Mouse (Mus musculus): ENCODE measurements at regions not wholly inside any gene's neighbourhood (a gene's known extent, or its start where the extent isn't known, plus 50 kb on each side); places are given as distances from the start of the nearest gene placed in this dataset.

DNA sequence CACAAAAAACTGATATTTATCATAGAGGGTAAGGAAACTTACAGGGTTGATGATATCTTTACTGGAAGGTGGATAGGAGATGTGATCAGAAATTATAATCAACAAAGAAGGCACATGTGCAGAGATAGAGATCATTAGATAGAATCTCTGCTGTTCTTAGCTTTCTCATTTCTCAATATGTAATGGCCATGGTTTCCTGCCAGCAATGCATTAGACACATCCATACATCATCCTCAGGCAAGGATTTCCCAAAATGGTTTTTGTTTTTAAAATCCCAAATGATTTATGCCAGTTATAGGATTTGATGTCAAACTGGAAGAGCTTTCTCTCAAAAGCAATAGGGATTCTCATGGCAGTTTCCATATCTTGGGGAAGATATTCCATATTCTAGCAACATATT is 52.0 kb upstream of the C030005K15Rik start:
- no peak for DNase-seq (ENCODE audit: low spot score)

DNA sequence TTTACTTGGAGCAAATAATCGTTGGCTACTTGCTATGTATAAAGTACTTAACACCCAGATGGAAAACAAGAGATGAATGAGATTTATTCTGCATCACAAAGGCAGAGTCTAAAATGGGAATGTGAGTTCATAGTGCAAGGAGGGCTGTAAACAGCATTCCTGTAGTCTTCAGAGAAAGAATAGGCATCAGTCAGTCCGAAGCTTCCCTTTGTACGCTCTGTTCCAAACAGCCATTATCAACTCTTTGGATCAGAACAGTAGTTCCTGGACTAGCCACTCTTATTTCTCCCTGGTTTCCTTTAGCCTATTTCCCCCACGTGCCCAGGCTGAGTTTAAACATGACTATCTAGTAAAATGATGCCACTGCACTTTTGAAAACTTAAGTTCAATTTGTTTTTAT is 52.8 kb upstream of the C030005K15Rik start:
- no peak for DNase-seq (ENCODE audit: low spot score)

DNA sequence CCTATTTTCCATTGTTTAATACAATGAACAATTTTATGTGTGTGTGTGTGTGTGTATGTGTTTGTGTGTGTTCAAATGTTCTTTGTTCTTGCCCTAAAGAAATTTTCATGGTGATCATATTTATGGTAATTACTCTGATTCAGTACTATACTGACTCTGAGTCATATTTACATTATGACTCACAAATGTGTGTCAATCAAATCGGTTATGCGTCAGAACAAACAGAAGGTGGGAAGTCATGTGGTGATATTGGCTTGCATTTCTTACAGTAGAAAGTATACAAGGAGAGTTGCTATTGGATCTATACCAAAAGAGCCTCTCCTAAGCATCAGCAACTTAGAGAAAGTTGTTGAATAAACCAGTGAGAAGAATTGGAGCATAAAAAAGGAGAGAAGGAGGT is 67.2 kb upstream of the C030005K15Rik start:
- no peak for DNase-seq (ENCODE audit: low spot score)

DNA sequence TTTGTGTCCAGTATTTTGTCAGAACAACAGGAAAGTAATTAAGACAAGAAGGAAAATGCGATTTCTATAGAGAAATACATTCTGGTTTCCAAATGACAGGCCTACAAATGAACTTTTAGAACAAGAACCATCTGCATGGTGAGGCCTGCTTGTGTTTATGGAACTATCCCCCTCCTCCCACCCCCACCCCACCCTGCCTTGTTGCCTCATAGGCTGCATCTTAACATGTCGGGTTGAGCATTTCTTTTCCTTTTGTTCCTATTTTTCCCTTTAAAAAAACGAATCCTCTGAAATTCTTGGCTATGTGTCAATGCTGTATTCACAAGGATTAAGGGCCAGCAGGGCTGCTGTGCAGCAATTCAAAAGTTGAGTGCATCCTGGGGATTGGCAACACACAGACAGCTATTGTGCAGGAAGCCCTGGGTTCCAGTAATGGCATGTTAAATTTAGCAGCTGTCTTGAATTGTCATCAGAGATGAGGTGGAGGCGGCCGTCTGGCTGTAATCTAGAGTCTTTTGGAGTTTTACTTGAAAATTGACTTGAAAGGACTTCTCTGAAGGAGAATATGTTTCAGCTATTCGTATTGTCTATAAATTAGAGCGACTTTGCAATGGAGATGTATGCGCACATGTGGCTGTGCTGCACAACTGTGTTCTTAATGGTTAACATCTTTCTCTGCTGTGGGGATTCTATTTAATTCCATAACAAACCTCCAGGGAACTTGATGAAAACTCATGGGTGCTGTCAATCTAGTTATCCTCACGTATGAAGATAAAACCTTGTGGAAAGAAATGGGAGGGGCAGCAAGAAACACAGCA is 75.1 kb upstream of the C030005K15Rik start:
- DNase-seq (ENCODE audit: low spot score) = no peak

DNA sequence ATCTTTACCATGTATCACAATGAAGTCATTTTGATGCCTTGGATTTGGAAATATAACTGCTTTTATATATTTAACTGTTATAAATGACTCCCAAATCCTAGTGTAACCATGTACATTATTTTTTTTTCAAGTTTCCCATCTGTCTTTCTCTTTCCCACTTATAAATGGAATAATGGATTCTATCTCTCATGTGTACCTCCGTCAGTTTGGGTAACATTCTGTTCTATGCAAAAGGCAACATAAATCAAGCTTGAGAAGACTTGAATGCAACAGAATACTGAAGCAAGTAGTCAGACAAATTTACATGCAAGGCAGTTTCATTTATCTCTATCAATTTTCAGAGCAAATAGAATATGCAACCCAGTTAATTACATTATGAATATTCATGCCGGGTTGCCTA is 81.4 kb upstream of the C030005K15Rik start:
- DNase-seq (ENCODE audit: low spot score) = no peak

DNA sequence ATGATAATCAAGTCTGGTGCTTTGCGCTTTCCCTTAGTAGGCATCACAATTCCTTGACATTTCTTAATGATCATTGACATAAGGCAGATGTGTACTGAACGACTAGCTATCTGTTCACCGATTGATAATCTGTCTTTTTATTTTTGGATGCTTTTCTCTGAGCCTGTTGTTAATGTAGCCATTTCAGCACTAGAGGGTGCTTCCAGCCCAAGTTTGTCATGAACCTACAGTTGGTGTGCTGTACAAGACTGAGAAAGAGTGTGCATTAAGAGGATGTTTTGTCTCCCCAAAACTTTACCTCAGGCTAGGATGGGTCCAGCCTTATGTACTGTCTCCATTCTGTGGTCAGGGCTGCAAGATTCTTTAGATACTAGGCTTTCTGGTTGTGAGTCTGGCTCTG is 116.0 kb upstream of the C030005K15Rik start:
- DNase-seq (ENCODE audit: low spot score) = no peak

DNA sequence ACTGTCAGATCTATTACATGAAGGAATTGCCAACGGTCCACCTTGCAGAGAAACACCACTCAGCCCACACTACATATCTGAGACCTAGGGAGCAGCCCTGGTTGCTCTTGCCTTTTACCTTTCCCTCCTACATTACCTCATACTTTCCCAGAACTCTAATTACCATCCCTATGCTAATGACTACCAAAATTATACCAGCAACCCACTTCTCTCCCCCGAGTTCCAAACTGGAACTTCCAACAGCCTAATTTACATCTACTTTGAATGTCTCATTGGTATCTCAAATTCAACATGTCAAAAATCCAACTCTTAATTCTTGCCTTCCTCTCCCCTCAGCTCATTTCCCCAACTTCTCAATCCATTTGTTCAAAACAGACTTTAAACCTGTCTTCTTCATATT is 124.9 kb upstream of the C030005K15Rik start:
- DNase-seq (ENCODE audit: low spot score) = no peak

DNA sequence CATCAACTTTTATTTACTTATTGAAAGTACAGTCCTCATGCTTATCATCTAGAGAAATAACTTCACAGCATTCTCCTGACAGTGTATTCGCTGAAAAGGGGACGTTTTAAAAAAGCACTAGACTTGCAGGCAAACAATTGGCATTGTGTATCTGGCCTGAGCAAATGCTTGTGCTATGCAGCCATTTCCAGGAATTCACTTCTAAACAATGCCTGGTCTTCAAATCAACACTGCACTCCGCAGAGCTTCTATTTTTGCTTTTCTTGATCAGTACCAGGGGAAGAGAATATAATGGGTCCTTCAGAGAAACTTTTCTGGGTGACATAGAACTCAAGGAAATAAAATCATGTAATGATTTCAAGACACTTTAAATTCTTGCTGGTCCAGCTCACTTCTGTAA is 150.5 kb upstream of the C030005K15Rik start:
- no peak for DNase-seq (ENCODE audit: low spot score)

DNA sequence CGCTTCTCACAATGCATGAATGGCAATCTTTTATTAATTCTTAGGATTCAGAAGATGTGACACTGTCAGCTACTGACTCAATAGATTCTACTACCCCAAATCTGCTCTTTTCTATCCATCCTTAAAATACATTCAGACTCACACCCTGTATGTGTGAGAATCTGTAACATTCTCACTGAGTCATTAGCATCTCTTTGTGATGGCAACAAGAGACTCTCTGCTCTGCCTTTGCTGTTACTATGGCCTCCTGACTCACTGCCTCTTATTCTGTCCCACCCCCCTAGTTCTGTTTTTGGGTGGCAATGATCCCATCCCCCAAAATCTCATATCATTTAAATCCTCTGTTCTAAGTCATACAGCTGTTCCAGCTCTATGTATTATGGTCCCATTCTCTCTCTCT is 159.5 kb upstream of the C030005K15Rik start:
- DNase-seq (ENCODE audit: low spot score) = no peak

DNA sequence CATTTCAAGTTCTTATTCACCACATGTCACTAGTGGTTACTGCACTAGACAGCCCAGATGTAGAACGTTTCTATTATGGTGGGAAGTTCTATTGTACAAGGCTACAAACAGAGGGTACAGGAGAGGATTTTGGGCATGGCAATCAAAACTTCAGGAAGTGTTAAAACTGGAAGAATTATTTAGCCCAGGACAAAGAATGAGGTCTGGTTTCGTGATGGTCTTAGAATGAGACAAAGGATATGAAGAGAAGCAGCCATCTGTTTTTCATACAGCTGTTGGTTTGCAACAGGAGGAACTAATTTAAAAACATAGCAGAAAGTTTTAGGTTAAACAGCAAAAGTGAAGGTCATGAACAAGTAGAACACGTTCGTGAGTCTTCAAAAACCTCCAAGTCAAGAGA is 179.2 kb upstream of the C030005K15Rik start:
- no peak for DNase-seq (ENCODE audit: low spot score)

DNA sequence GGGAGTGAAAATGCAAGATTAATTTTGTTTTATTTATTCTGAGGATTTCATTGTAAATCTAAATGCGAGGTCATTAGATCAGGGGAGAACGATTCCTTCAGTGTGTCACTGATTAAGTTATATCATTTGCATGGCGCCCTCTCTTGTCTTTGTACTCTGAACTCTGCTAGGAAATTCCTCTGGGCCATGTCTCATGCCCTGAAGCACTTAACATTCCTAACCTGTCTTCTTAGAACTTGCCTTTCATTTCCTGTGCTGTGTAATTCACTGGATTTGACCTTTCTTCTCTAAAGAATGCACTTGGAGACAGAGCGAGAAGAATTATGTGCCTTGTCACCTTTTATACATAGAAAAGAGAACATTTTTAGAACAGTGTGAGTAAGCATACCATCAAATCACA is 199.0 kb upstream of the C030005K15Rik start:
- no peak for DNase-seq (ENCODE audit: low spot score)

DNA sequence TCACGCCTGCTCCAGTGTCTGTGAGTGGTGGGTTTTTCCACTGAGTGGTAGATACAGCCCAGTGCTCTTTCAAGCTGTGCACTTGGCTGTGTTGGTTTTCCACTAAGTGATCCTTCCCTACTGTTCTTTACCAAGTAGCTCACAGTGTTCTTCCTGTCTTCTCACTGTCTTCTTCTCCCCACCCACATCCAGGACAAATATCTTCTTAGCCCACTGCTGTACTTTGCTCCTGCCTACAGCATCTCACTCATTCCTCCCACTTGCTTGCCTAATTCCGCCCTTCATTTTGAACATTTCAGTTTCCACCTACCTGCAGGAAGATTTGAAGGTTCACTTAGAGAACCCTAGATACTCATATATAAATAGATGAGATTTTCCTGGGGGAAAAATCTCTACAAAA is 213.8 kb upstream of the C030005K15Rik start:
- no peak for DNase-seq (ENCODE audit: low spot score)

DNA sequence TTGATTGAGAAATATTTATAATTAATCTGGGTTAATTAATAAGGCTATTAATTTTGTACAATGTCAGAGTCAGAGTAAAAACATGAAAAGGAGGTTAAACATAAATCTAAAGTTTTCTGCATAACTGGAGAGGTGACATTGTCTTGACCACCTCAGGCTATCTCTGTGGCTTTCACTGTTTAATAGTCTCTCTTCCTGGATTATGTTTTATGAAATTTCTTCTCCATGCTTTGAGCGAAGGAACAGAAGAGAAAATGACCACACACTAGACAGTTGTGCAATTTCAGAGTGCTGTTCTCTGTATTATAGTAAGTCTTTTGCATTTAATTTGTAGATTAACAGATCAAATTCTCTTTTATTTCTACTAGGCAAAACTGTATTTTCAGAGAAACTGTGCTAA is 239.3 kb upstream of the C030005K15Rik start:
- no peak for DNase-seq (ENCODE audit: low spot score)

DNA sequence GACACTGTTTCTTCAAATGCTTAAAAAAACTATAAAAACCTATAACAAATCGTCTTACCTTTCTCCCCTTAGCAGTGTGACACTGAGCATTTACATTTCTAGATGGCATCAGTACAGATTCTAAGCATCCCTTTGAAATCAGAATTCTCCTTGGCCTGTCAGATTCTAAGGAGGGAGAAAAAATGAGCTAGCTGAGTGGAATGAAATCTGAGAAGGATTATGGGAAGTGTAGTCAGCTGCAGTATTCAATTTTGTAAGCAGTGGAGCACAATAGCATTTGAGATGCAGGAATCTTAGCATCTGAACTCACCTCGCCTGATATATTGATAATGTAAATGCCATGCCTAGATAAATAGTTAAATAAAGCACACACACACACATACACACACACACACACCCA is 240.4 kb upstream of the C030005K15Rik start:
- DNase-seq (ENCODE audit: low spot score) = no peak

DNA sequence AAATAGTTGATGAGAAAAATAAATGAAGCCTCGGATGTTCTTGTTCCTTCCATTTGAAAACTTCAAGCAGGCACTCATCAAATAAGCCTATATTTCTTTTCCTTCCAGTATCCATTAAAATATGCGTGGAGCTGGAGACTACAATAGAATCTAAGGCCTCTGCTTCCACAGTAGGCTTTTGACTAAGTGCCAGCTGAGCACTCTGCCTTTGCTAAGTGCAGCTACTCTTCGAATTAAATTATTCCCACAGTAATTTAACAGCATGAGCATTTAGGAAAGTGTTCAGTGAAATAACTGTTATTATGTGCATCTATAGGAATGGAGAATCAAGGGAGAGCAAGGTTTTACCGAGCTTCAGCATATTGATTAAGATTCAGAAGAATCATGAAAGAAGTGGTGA is 280.5 kb upstream of the C030005K15Rik start:
- no peak for DNase-seq (ENCODE audit: low spot score)

DNA sequence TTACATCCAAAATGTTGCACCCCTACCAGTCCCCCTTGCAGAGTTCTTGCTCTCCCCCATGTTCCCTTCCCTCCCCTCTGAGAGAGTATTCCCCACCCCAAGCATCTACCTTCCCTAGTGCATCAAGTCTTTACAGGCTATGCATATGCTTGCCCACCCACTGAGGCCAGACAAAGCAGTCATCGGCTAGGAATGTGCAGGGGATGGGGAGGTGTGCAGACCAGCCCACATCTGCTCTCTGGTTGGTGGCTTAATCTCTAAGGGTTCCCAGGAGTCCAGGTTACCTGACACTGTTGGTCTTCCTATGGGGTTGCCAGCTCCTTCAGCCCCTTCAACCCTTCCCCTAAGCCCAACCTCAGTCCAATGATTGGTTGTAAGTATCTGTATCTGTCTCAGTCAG is 281.8 kb upstream of the C030005K15Rik start:
- DNase-seq (ENCODE audit: low spot score) = no peak

DNA sequence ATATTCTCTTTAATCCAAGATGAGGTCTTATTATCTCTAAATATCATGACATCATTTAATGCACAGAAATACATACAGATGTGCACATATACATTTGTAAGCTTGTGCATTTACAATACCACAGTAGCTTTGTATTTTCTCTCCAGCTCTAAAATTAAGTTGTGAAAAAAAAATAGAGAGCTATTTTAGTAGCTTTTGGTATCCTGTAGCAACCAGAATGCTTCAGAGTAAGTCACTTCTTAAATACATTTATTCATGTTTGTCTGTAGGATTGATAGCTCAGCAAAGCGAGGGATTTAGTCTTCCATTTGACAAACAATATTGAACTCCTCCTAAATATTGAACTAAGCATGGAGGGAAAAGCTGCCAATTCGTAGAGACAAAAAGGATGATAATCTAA is 286.4 kb upstream of the C030005K15Rik start:
- no peak for DNase-seq (ENCODE audit: low spot score)

DNA sequence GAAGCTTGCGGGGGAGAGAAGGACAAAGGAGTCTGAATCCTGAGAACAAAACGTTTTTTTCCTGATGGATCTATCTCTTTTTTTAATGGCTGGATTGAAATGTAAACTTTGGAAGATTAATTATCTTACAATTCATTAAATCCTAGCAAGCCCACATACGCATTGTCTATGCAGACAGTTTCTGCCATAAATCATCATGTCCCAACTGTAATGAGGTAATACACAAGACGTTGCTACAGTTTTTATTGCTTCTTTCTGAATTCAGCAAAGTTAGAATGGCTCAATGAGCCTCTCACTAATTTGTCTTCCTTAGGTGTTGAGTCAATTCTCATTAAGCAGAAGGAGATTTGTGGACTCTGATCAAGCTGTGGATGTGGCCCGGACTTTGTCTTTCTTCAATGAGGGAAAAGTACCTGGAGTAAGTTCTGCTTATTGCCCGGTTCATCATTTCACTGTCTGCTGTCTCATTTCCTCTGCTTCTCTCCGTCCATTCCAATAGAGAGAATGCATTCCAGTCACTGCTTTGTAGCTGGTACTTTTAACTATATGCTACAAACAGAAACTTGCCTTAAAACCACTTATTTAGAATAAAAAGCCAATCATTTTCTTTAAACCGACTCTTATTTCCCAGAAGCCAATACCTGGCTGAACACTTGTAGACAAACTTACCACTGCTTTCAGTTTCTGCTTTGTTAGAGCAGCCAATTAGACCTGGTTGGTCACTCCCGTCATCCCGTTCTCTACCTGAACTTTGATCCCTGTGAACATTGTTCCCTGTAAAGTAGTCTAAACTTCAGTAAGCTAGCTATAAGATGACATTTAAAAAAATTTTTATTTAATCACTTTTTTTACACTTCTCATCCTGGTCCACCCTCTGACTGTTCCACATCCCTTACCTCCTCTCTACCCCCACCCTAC is 288.7 kb upstream of the C030005K15Rik start:
- DNase-seq (ENCODE audit: low spot score) = no peak

DNA sequence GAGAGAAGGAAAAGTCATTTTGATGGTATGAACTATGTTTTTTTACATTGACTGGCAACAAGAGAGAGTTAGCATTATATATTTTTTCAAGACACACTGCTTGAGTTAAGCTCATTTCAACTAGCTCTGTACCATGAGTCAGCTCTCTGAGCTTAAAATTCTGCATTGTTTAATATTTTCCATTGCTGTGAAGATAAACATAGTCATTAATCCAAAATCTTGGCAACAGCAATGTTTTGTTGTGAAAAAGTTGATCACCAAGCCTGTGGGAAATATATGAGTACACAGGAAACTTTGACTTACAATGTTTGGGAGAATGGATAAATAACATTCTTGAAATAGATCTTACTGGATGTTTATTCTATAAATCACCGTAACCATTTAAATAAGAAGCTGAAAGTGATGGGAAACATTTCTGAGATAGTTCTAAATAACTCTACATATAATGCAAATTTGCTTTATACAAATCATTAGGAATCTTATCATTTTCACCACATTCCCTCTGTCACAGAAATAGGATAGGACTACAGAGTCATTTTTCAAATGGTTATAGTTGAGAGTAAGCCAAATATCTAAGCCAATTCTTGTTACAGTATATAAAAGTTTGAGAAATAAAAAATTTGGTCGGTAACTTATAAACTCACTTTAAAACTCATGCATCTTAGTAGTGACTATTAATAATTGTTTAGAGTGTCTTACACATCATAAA is 290.2 kb upstream of the C030005K15Rik start:
- no peak for DNase-seq (ENCODE audit: low spot score)

DNA sequence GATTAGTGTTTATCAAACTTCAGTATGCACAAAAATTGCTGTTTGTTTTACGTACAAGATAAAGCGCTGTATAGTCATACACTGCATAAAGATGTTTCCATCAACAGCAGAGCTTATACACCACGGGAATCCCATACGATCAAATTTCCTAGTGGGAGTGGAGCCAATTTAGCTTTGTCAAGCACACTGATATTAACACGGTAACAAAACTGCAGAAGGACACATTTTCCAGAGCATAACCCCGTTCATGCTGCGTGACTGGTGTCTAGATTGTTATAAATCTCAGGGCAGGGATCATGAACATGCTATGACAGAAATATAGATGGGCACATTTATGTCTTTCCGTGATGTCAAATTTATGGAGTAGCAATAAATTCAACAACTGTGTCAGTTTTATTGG is 302.6 kb upstream of the C030005K15Rik start:
- DNase-seq (ENCODE audit: low spot score) = no peak

DNA sequence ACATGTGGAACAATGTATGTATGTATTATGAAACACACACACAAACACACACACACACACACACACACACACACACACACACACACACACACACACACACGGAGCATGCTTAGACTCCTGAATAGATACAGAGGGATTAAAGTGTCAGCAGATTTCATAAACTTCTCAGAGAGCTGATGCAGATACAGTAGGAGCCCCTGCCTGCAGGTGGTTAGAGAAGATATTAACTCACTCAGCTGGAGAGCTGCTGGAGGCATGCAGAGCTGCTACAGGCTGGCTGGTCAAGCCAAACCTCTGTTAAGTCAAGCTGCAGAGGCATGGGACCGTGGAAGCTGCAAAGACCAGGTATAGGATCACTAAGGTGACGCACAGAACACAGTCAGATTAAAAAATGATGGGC is 303.1 kb upstream of the C030005K15Rik start:
- no peak for DNase-seq (ENCODE audit: low spot score)

DNA sequence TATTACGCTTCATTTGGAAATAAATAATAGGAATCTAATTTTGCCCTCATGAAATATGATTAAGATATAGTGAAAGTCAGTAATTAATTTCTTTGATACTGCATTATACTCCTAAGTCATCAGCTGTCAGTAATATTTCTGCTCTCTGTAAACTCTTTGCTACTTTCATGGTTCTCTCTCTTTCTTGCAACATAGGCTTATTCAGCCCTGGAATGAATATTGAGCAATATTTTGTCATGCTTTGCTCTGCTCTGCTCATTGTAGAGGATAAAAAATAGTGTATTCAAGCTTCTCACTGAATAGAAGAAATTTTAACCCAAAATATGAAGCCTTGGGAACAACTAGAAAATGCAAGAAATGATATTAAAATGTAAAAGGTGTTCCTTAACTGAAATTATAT is 306.1 kb upstream of the C030005K15Rik start:
- no peak for DNase-seq (ENCODE audit: low spot score)

DNA sequence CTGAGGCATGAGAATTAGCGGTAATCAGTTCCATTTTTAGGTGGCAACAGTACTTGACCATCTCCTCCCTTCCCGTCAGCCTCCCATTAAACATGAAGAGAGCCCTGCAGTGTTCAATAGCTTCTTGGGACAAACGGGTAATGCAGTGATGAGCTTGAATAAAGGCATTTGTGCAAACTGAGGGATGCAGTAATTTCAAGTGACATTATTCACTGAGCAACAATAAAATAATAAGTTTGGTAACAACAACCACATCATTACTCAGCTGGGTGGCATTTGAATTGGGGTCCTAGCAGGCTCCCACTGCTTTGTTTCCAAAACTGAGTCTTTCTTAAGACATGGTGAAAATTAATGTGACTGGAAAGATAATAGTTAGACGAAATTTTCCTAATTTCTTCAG is 315.2 kb upstream of the C030005K15Rik start:
- no peak for DNase-seq (ENCODE audit: low spot score)
